Mouse (Mus musculus) embryonic facial prominence, embryonic 10.5 days (tissue): ENCODE measurements around the gene Pxylp1. TPM values are rescaled to one million over a fixed set of nuclear protein-coding genes. Genes with fewer than 3 reads are reported as not detected.
A peak's percentile ranks its signal among the peaks of the same experiment; 100 is the strongest.

Source experiments
- DNase-seq: peaks from one replicate; pipeline ENCODE4 v3.0.0-alpha.2; 2017; ENCODE audit warnings: low spot score
- H3K27ac ChIP-seq: fragments of 300-500 bp; sonication (generic); replicated peaks from 2 replicates; pipeline ENCODE4 v1.5.1; 2016; ENCODE audit warnings: mild to moderate bottlenecking
- H3K27me3 ChIP-seq: fragments of 300-500 bp; sonication (generic); replicated peaks from 2 replicates; pipeline ENCODE4 v1.6.1; 2016; ENCODE audit warnings: low read depth, mild to moderate bottlenecking; ENCODE audit not compliant: poor library complexity, severe bottlenecking
- H3K36me3 ChIP-seq: fragments of 300-500 bp; sonication (generic); replicated peaks from 2 replicates; pipeline ENCODE4 v1.6.1; 2016; ENCODE audit warnings: mild to moderate bottlenecking, moderate library complexity
- H3K4me1 ChIP-seq: fragments of 300-500 bp; sonication (generic); 2 replicates; pipeline ENCODE4 v1.6.1; 2016
- H3K4me3 ChIP-seq: fragments of 300-500 bp; sonication (generic); 2 replicates; pipeline ENCODE4 v1.5.1; 2016; ENCODE audit warnings: mild to moderate bottlenecking, moderate library complexity
- H3K9me3 ChIP-seq: fragments of 300-500 bp; sonication (generic); 2 replicates; pipeline ENCODE4 v1.6.1; 2016; ENCODE audit warnings: mild to moderate bottlenecking
- WGBS: fragments of 180-500 bp; shearing (Covaris S2); methylation state at CpG from one replicate; pipeline ENCODE4 v1.1.7; 2016; 5-methylcytosine and 5-hydroxymethylcytosine counted together
- polyA plus RNA-seq: library from polyadenylated mRNA; unstranded; fragments of >200 nt; fragmentation: Nextera tagmentation; extraction: Ambion mirVana; gene quantifications from 2 replicates; pipeline ENCODE4 v1.2.1, GENCODE M21; 2016

Pxylp1 gene
- polyA plus RNA-seq, 1 experiment from 2014 or later, result 16.7 TPM

DNA sequence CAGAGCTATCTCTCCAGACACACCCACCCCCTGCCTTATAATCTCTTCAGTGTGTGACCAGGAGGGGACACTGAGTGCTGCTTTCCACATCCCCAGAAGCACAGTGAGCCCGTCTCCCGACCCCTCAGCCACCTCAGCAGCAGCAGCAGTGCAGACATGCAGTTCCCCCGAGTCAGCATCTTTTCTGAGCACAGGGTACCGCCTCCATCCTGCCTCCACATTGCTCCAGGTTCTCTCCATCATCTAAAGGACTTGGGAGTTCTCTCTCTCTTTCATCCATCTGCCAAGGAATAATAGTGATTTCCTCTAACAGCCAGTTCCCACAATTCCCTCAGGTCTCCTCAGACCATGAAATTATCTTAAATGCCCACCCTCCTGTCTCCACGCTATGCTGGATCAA is 43.5 kb downstream of the Pxylp1 start:
- no peaks in the 10 kb centered on the region for H3K27me3 ChIP-seq
- no peak overlapping the region for H3K27ac ChIP-seq
- no peaks in the 10 kb centered on the region for H3K36me3 ChIP-seq
- no peaks in the 10 kb centered on the region for H3K9me3 ChIP-seq
- 65% methylated on average over 5 of the region's 5 CpGs for WGBS
- H3K4me3 ChIP-seq, result no peak overlapping the region
- H3K4me1 ChIP-seq, result peaks cover 32% of the 10 kb centered on the region
- no peak for DNase-seq

DNA sequence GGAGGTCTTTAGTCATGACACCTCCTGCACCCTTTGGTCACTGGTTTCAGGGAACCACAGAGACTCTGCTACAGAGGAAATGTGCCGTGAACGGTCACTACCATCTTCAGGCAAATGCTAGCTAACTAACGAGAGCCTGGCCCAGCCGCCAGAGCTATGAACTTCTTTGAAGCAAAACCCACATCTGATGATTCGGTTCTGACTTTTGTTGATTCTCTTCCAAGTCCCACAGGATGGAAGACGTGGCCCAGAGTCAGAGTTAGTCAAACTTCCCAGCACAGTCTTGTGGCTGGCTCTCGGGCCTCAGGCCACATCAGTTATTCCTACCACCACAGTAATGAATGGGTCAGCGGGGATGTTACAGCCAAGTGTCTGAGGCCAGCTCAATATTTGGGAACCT is 46.1 kb downstream of the Pxylp1 start:
- Histone ChIP-seq H3K4me3 (no peak overlapping the region), H3K9me3 (peaks cover 2% of the 10 kb centered on the region; the same call in 1 of the 2 replicates), H3K27ac (no peak overlapping the region), H3K4me1 (peaks cover 22% of the 10 kb centered on the region), H3K27me3 (no peaks in the 10 kb centered on the region), H3K36me3 (no peaks in the 10 kb centered on the region)
- DNase-seq, result no peak
- 91% methylated on average over 8 of the region's 8 CpGs for WGBS

DNA sequence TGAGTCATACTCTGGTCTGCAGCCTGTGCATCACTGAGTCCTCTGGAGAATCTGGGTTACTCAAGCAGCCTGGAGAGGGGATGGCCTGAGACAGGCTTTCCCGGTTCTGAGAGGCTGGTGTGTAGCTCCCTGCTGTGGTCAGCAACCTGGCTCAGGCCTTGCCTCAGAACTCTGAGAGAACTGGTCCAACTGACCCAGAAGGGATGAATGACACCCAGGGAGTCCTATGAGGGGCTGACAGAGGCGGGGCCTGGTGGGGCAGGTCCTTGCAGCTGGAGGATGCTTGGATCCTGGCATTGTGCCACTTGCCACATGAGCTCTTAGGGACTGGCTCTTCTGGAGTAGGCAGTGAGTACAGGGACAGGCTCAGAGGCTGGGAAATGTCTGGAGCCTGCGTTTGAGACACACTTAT is 47.7 kb downstream of the Pxylp1 start:
- WGBS, result 64% methylated on average over 3 of the region's 3 CpGs
- Histone ChIP-seq H3K27ac (no peak overlapping the region), H3K27me3 (no peaks in the 10 kb centered on the region), H3K36me3 (no peaks in the 10 kb centered on the region), H3K4me3 (no peak overlapping the region), H3K4me1 (peaks cover 24% of the 10 kb centered on the region), H3K9me3 (peaks cover 2% of the 10 kb centered on the region; the same call in 1 of the 2 replicates)
- DNase-seq, result no peak

DNA sequence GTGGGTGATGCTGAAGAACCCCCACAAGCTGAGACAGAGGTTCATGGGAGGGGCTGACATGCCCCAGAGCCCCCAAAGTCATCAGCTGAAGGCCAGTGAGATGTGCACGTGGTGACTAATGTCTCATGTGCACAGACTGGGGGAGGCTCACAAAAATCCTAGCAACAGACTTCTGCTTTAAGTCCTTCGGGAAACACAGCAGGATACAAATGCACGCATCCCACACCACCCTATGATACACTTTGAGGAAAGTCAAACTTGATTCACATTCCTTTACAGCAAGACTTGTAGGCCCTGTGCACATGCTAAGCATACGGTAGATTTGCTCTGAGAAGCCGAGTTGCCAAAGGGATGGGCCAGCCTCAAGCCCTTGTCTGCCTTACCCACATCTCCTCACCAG is 53.1 kb downstream of the Pxylp1 start:
- H3K36me3 ChIP-seq, result peaks cover 3% of the 10 kb centered on the region; the same call in 1 of the 2 replicates
- no peak for DNase-seq

GRCm38 (mm10) chr9:96838864-96839263 is 53.6 kb downstream of the Pxylp1 start:
- Histone ChIP-seq H3K36me3 (peaks cover 3% of the 10 kb centered on the region; the same call in 1 of the 2 replicates), H3K4me1 (peaks cover 30% of the 10 kb centered on the region), H3K9me3 (peaks cover 2% of the 10 kb centered on the region; the same call in 1 of the 2 replicates), H3K27me3 (no peaks in the 10 kb centered on the region), H3K27ac (peak overlapping the region; percentile 14; the same call in 1 of the 2 replicates), H3K4me3 (no peak overlapping the region)
- WGBS, result 40% methylated on average over 10 of the region's 10 CpGs
- peak; percentile 49 for DNase-seq

More for the DNA sequence above, 53.1 kb downstream of the Pxylp1 start:
- Histone ChIP-seq H3K9me3 (peaks cover 2% of the 10 kb centered on the region; the same call in 1 of the 2 replicates), H3K27me3 (no peaks in the 10 kb centered on the region), H3K4me3 (no peak overlapping the region), H3K4me1 (peaks cover 32% of the 10 kb centered on the region), H3K27ac (peak overlapping the region; percentile 14; the same call in 1 of the 2 replicates)
- WGBS, result 88% methylated on average over 5 of the region's 5 CpGs

- Histone ChIP-seq H3K27me3 (no peaks in the 10 kb centered on the region), H3K27ac (no peak overlapping the region), H3K9me3 (peaks cover 2% of the 10 kb centered on the region; the same call in 1 of the 2 replicates), H3K4me1 (peaks cover 34% of the 10 kb centered on the region), H3K4me3 (no peak overlapping the region), H3K36me3 (peaks cover 3% of the 10 kb centered on the region; the same call in 1 of the 2 replicates)
- WGBS, result 45% methylated on average over 20 of the region's 20 CpGs
- DNase-seq, result no peak
Observed at GRCm38 (mm10) chr9:96837781-96838420, 54.6 kb downstream of the Pxylp1 start.

- peaks cover 3% of the 10 kb centered on the region; the same call in 1 of the 2 replicates for H3K36me3 ChIP-seq
- no peak overlapping the region for H3K4me3 ChIP-seq
- 22% methylated on average over 8 of the region's 8 CpGs for WGBS
- H3K27ac ChIP-seq, result peak overlapping the region; percentile 59; the same call in 1 of the 2 replicates
- H3K9me3 ChIP-seq, result no peaks in the 10 kb centered on the region; the same call in 1 of the 2 replicates
- DNase-seq, result peak; percentile 31
- no peaks in the 10 kb centered on the region for H3K27me3 ChIP-seq
- H3K4me1 ChIP-seq, result peaks cover 39% of the 10 kb centered on the region
Observed at GRCm38 (mm10) chr9:96836984-96837383, 55.5 kb downstream of the Pxylp1 start.

- 88% methylated on average over 6 of the region's 6 CpGs for WGBS
- H3K27me3 ChIP-seq, result no peaks in the 10 kb centered on the region
- H3K27ac ChIP-seq, result no peak overlapping the region
- H3K4me3 ChIP-seq, result no peak overlapping the region
- H3K36me3 ChIP-seq, result peaks cover 3% of the 10 kb centered on the region; the same call in 1 of the 2 replicates
- H3K9me3 ChIP-seq, result no peaks in the 10 kb centered on the region
- no peak for DNase-seq
- peaks cover 39% of the 10 kb centered on the region for H3K4me1 ChIP-seq
Observed at GRCm38 (mm10) chr9:96835374-96835921, 57.0 kb downstream of the Pxylp1 start.

DNA sequence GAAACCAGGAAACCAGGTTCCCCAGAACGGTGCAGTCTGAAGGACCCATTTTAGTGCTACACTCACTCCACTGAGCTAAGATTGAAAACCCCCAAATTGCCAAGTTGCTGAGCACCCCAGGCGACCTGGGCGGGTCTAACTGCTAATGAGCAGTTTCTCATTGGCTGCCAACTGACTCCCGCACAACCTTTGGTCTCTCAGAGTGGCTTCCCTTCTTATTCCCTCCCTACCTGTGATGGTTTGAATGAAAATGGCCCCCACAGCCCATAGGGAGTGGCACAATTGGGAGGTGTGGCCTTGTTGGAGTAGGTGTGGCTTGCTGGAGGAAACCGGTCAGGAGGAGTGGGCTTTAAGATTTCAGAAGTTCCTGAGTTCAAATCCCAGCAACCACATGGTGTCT is 58.9 kb downstream of the Pxylp1 start:
- no peak overlapping the region for H3K4me3 ChIP-seq
- peaks cover 35% of the 10 kb centered on the region for H3K4me1 ChIP-seq
- H3K36me3 ChIP-seq, result peaks cover 3% of the 10 kb centered on the region; the same call in 1 of the 2 replicates
- no peak for DNase-seq
- whole genome bisulfite sequencing, result 58% methylated on average over 5 of the region's 5 CpGs
- no peaks in the 10 kb centered on the region for H3K27me3 ChIP-seq
- H3K27ac ChIP-seq, result no peak overlapping the region
- no peaks in the 10 kb centered on the region for H3K9me3 ChIP-seq

DNA sequence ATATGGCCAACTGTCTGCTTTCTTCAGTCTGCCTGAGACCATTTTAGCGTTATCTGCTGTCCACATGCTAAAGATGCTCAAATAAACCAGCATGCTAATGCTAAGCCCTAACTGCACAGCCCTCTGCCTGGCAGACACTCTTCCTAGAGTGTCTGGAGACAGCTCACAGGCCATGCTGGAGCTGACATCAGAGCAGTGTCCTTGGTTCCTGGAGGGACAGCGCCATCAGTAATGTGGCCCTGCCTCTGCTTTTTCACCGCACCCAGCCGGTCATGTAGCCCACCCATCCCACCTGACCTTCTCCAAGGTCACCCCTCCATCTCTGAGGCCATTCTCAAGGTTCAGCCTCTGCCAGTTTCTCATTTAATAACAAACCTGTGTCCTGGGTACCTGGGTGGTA is 60.0 kb downstream of the Pxylp1 start:
- Histone ChIP-seq H3K27ac (peak overlapping the region; percentile 25; the same call in 1 of the 2 replicates), H3K27me3 (no peaks in the 10 kb centered on the region), H3K9me3 (no peaks in the 10 kb centered on the region), H3K4me1 (peaks cover 35% of the 10 kb centered on the region), H3K36me3 (peaks cover 7% of the 10 kb centered on the region; the same call in 1 of the 2 replicates), H3K4me3 (no peak overlapping the region)
- WGBS, result 68% methylated on average over 4 of the region's 4 CpGs
- DNase-seq, result no peak

GRCm38 (mm10) chr9:96830856-96831359 is 61.6 kb downstream of the Pxylp1 start:
- Histone ChIP-seq H3K27ac (no peak overlapping the region), H3K27me3 (no peaks in the 10 kb centered on the region), H3K4me1 (peaks cover 36% of the 10 kb centered on the region), H3K9me3 (no peaks in the 10 kb centered on the region), H3K4me3 (no peak overlapping the region), H3K36me3 (peaks cover 14% of the 10 kb centered on the region)
- no peak for DNase-seq
- WGBS, result 81% methylated on average over 17 of the region's 17 CpGs

DNA sequence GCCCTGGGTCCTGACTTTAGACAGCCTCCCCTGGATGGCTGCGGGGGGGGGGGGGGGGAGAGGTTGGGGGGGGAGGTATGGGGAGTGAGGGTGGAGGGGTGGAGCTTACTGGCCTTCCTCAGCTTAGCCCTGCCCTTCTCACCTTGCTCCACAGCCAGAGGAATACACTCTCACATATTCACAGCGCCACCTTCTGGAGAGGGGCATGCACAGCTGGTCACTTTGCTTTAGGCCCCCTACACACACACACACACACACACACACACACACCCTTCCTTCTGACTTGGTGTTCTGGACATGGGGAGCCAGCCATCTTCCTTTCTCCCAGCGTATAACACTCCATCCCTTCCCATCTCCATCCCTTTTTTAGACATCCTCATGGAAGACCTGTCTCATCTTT is 62.8 kb downstream of the Pxylp1 start:
- H3K4me3 ChIP-seq, result no peak overlapping the region
- peaks cover 4% of the 10 kb centered on the region; the same call in 1 of the 2 replicates for H3K9me3 ChIP-seq
- H3K4me1 ChIP-seq, result peaks cover 36% of the 10 kb centered on the region
- no peak overlapping the region for H3K27ac ChIP-seq
- DNase-seq, result no peak
- WGBS, result 95% methylated on average over 3 of the region's 3 CpGs
- peaks cover 24% of the 10 kb centered on the region for H3K36me3 ChIP-seq
- H3K27me3 ChIP-seq, result no peaks in the 10 kb centered on the region
